Mouse (Mus musculus) fat pad, adult 2 months (tissue): ENCODE data around the gene Nuak1.

ENCODE experiments used
- DNase-seq: peaks from one replicate; pipeline ENCODE4 v3.0.0-alpha.2; 2011; ENCODE audit warnings: low read depth, low spot score; ENCODE audit errors: extremely low read depth

Nuak1 gene

GRCm38 (mm10) chr10:84384761-84385160, 55.6 kb downstream of the Nuak1 start:
- no peak for DNase-seq

GRCm38 (mm10) chr10:84382900-84383883, 57.2 kb downstream of the Nuak1 start:
- no peak for DNase-seq

GRCm38 (mm10) chr10:84381276-84381798, 59.1 kb downstream of the Nuak1 start:
- no peak for DNase-seq

GRCm38 (mm10) chr10:84379366-84379765, 61.0 kb downstream of the Nuak1 start:
- DNase-seq = no peak

GRCm38 (mm10) chr10:84377956-84378355, 62.4 kb downstream of the Nuak1 start:
- DNase-seq = no peak

- DNase-seq = no peak
Measured at GRCm38 (mm10) chr10:84376346-84376745, 64.1 kb downstream of the Nuak1 start.

- DNase-seq = no peak
Measured at GRCm38 (mm10) chr10:84374996-84375395, 65.4 kb downstream of the Nuak1 start.

GRCm38 (mm10) chr10:84373476-84373875, 66.9 kb downstream of the Nuak1 start:
- no peak for DNase-seq

- no peak for DNase-seq
Measured at GRCm38 (mm10) chr10:84372161-84373095, 68.0 kb downstream of the Nuak1 start.

GRCm38 (mm10) chr10:84371681-84372160, 68.7 kb downstream of the Nuak1 start:
- DNase-seq = no peak

- no peak for DNase-seq
Measured at GRCm38 (mm10) chr10:84371230-84371629, 69.2 kb downstream of the Nuak1 start.

GRCm38 (mm10) chr10:84369646-84370314, 70.6 kb downstream of the Nuak1 start:
- no peak for DNase-seq

GRCm38 (mm10) chr10:84368185-84368584, 72.2 kb downstream of the Nuak1 start:
- DNase-seq = no peak

- DNase-seq = no peak
Measured at GRCm38 (mm10) chr10:84365166-84365865, 75.1 kb downstream of the Nuak1 start.

GRCm38 (mm10) chr10:84363833-84364232, 76.6 kb downstream of the Nuak1 start:
- DNase-seq = no peak

- DNase-seq = no peak
Measured at GRCm38 (mm10) chr10:84360953-84361352, 79.4 kb downstream of the Nuak1 start.

- no peak for DNase-seq
Measured at GRCm38 (mm10) chr10:84360391-84360790, 80.0 kb downstream of the Nuak1 start.

GRCm38 (mm10) chr10:84358738-84359120, 81.7 kb downstream of the Nuak1 start:
- no peak for DNase-seq

GRCm38 (mm10) chr10:84357997-84358737, 82.2 kb downstream of the Nuak1 start:
- no peak for DNase-seq
